Mouse (Mus musculus) G1E (cell line): ENCODE results near the gene Cmya5.

Source experiments
- CTCF ChIP-seq: IDR thresholded peaks from 2 replicates; pipeline ENCODE4 v1.5.1; 2012; ENCODE audit warnings: low read depth, low read length, inconsistent platforms, mixed read lengths
- GATA1 ChIP-seq: IDR thresholded peaks from 2 replicates; pipeline ENCODE4 v1.6.1; 2012; ENCODE audit warnings: borderline replicate concordance, low read length, inconsistent platforms, mixed read lengths
- GATA2 ChIP-seq: IDR thresholded peaks from 2 replicates; pipeline ENCODE4 v1.6.1; 2012; ENCODE audit warnings: low read depth, low read length, inconsistent platforms, borderline replicate concordance
- POLR2AphosphoS5 ChIP-seq: IDR thresholded peaks from 2 replicates; pipeline ENCODE4 v1.6.1; 2012; ENCODE audit warnings: low read depth, low read length, inconsistent platforms; ENCODE audit not compliant: insufficient replicate concordance
- TAL1 ChIP-seq: conservative IDR thresholded peaks from 2 replicates; pipeline ENCODE4 v1.6.1; 2012; ENCODE audit warnings: low read depth, low read length, inconsistent platforms, mixed read lengths

DNA sequence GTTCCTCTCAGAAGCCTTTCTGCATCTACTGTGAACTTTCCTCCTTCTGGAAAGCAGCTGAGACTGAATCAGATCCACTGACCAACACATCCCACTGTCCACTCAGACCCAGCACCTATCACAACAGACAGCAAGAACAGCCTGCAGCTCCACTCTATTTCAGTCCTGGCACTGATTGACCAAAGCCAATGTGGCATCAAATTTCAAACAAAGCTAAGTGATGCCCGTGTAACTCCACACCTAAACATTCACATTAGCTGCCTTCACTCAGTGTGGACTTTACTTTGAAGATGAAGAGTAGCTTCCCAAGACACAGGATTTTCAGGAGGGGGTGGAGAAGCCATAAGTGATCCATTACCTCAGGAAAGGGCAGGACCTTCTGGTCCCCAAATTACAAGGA, 122.4 kb downstream of the Cmya5 start:
- no peak for TF ChIP-seq CTCF
- no peak for TF ChIP-seq GATA1
- TF ChIP-seq POLR2AphosphoS5: no peak
- TF ChIP-seq TAL1: no peak
- TF ChIP-seq GATA2: no peak
